Mouse (Mus musculus) ES-Bruce4 (cell line): Measurements from ENCODE around the gene Gucy2c.

Source experiments
- CTCF ChIP-seq: IDR thresholded peaks from one replicate; pipeline ENCODE4 v1.8.1; 2011; ENCODE audit warnings: low read depth, low read length
- EP300 ChIP-seq: IDR thresholded peaks from 2 replicates; pipeline ENCODE4 v1.6.1; 2011; ENCODE audit warnings: low read depth, low read length; ENCODE audit not compliant: insufficient read depth
- POLR2A ChIP-seq: IDR thresholded peaks from one replicate; pipeline ENCODE4 v1.8.1; 2011; ENCODE audit warnings: low read length; ENCODE audit not compliant: insufficient read depth

DNA sequence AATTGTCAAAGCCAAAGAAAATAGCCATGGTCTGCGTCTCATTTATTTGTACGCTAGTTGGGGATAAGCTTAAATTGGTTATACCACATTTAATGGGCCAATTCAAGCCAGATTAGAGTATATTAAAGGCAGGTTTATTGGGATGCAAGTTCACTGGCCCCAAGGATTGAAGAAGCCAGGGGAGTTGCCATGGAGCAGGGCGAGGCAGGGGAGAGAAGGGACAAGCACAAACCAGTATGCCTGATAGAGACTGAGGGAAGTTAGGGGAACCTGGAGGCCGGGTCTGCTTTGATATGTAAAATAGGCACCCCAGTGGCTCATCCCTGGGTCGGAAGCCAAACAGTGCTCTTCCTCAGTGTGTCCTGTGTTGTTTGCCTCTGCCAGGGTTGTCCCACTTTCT lies 112.3 kb downstream of the Gucy2c start:
- no peak for TF ChIP-seq POLR2A
- TF ChIP-seq EP300: 0 out of 2 replicates have a peak, but pooled peaks have one; percentile 53
- TF ChIP-seq CTCF: no peak
